Mouse (Mus musculus) inflammation-experienced regulatory T-cells (primary cell): ENCODE data around the gene Ltb4r1. TPM values are rescaled to one million over a fixed set of nuclear protein-coding genes. Genes with fewer than 3 reads are reported as not detected.

ENCODE experiments used
- polyA plus RNA-seq, 2 experiments: library from polyadenylated mRNA; unstranded; fragments of 100-300 nt; shearing (Covaris generic); gene quantifications; one replicate each; pipeline ENCODE4 v1.2.1; 2017

The Ltb4r1 gene
- polyA plus RNA-seq, result 10 to 100 TPM in 1 of 2 experiments, 1 to 10 TPM in 1; 1.2 to 10.9 TPM

DNA sequence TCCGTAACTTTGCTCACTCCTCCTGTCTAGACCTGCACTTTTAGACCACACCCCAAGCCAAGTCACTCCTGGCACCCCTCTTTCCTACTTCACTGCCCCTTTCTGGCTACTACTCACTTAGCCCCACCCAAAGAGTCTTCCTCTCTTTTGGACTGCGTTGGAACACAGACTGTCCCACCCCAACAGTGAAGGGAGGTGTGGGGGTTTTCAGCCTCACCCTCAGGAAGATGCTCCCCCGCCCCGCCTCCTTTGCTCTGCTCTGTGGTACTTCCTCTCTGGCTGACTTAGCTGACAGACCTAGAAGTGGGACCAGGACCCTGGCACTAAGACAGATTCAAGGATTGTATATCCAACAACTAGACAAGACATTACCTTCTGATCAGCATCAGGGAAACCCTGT, at the start of gene Ltb4r1:
Gene Ltb4r1, plus strand, starts transcription at position 267 of the 400 bp plus-strand sequence.

DNA sequence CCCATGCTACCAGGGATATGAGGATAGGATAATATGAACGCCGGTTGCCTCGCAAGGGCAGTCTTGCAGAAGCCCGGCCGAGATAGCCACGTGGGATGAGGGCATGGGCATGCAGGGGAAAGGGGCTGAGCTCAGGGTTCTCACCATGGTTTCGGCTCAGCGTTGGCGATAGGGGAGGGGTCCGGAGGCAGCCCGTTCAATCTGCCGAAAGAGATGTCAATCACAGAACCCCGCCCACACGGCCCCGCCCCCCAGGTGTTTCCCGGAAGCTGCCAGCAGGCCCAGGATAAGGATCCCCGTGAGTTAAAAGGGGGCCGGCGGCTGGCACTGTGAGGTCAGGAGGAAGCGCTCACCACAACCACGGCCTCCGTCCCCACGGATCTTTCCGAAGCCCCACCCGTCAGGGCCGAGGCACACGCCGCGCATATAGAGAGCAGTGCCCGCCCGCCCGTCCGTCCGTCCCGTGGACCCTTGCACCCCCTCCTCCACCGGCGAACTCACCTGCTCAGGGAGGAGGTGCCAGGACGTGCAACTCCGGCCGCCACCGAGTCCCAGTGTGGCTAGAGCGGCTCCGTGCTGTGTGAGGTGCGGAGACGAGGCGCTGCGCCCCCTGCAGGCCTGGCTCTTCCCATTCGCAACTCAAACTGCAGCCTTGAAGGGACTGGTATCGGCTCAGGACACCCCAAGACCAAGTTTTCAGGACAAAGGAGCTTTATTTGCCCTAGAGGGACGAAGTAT, 43.9 kb upstream of the Ltb4r1 start, which contains the start of gene Rabggta:
Gene Rabggta, minus strand, starts transcription at position 564 of the 738 bp plus-strand sequence.

DNA sequence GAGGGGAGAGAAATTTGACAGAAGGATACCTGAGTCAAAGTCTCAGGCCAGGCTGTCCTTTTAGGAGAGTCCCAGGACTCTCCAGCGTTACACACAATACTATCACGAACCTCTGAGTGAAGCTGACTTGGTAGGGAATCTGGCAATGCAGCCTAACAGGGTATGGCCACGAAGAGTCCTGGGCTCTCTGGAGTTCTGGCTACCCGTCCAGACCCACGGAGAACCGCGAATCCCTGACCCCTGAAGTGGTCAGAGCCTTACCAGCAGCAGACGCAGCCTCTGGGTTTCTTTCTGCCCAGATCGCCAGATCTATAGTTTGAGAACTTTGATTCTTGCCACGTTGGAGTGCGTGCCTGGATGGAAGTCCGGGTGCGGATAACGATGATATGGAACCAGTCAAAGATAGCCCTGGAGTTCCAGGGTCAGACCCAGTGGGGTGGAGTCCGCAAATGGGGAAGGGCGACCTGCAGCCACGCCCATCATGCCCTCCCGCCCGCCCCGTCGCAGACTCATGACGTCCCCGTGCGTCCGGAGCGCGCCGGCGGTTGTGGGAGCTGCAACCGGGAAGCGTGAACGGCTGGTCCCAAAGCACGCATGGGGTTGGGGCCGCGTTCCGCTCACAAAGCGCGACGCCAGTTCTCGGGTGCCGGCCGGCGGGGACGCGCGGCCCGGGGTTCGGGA, 20.4 kb upstream of the Ltb4r1 start, which contains the start of the genes Dhrs1 and Nop9:
Gene Dhrs1, minus strand, starts transcription at position 511 of the 681 bp plus-strand sequence.
Gene Nop9, plus strand, starts transcription at position 514 of the 681 bp plus-strand sequence.

DNA sequence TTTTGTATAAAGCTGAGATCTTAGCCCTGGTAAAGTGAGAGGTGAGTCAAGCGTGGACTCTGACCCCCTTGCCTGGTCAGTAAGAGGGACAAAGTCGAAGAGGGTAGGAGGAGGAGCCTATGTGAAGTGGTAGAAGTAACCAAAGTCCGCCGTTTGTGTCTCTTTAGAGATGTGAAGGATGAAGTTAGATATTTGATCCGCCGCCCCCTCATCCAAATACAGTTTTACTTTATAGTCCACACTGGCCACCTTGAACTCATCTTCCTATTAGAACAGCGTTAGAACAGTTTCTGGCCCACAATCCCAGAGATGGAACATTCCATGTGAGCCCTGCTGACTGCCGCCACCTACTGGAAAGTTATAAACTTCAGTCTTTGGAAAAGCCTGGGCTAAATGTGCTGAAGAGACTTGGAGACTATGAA, 7.4 kb upstream of the Ltb4r1 start, which contains the start of gene Cideb:
Gene Cideb, minus strand, starts transcription at position 96 of the 422 bp plus-strand sequence.

DNA sequence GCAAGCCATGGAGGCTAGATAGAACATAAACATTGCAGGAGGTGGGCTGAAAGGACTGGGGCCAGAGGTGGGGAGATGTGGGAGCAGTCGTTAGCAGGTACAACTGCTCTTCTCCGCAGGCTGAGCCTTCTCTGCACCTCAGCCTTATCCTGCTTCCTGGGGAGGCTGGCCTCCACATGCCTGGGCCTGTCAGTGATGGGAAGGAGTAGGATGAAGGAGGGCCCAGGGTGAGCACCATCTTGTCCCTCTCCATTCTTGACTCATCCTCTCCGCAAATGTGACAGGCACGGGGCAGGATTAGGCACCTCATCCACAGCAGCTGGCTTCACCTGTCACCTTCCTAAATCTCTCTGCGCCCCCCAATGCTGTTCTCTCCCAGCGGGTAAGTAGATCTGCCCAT, 4.6 kb upstream of the Ltb4r1 start, which contains the start of gene Ltb4r2:
Gene Ltb4r2, plus strand, starts transcription at position 266 of the 400 bp plus-strand sequence.

DNA sequence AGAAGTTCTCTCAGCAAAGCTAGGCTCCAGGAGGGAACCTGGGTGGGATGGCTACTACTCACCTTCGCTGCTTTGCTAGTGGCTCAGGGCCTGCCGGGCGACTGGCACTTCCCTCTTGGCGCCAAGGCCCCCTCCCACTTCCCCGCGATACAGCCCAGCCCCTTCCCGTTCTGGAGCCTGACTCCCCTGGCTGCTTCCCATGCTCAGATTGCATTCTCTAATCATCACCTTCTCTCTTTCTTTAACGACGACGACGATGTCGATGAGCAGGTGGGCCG, 18.1 kb downstream of the Ltb4r1 start, which contains the start of gene Adcy4:
Gene Adcy4, minus strand, starts transcription at position 138 of the 278 bp plus-strand sequence.

DNA sequence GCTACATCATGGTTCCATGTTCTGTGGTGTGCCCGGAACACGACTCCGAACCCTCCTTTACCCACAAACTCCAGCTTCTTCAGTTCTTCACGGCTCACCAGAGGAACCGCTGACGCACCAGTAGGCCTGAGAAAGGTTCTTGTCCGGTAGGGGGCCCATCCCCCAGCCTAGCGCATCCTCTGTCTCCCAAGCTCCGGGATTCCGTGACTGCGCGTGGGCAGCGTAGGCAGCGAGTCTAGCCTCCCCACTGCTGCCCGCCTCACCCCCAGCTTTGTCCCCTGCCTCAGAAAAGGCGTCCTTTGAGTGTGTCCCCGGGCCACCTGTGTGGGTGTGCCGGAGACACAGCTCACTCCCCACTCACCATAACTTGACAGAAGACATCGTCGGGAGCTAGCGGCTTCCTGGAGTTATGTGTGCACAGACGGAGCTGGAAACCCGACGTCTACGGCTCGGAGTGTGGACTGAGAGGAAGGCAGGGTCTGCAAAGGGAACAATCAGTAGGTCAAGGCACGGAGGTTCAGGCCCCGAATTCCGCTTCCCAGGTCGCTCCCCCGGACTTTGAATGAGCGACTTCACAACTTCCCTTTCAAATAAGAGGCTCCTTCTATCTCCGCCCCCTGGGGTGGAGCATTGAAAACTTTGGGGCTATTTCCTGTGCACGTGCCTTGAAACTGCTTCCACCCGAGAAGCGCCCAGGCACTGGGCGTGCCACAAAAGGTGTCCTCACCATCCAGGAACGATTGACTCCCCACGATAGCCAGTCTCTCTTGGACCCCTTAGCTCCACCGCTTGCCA, 22.7 kb downstream of the Ltb4r1 start, which contains the start of gene Ripk3:
Gene Ripk3, minus strand, starts transcription at position 610 of the 795 bp plus-strand sequence.

Other genes with a start within 250 kb of the Ltb4r1 start
- gene Nrl, start 241.0 kb upstream of the Ltb4r1 start, polyA plus RNA-seq, result 1 to 10 TPM in 1 of 2 experiments, under 1 TPM in 1; 0.36 to 1.6 TPM
- gene Pck2, start 225.7 kb upstream of the Ltb4r1 start, polyA plus RNA-seq, result 10 to 100 TPM; 21.5 to 51.6 TPM
- 100 to 1,000 TPM; 141 to 145 TPM for gene Dcaf11, start 206.0 kb upstream of the Ltb4r1 start, polyA plus RNA-seq
- 1 to 10 TPM; 4.4 to 6.9 TPM for gene A730061H03Rik, start 205.6 kb upstream of the Ltb4r1 start, polyA plus RNA-seq
- not detected for gene Fitm1, start 190.3 kb upstream of the Ltb4r1 start, polyA plus RNA-seq
- 1,000 to 10,000 TPM; 1,004 to 1,125 TPM for gene Psme1, start 187.8 kb upstream of the Ltb4r1 start, polyA plus RNA-seq
- gene Emc9, start 180.7 kb upstream of the Ltb4r1 start, polyA plus RNA-seq, result 10 to 100 TPM; 32.7 to 34.1 TPM
- 100 to 1,000 TPM; 686 to 830 TPM for gene Psme2, start 174.8 kb upstream of the Ltb4r1 start, polyA plus RNA-seq
- gene Rnf31, start 174.3 kb upstream of the Ltb4r1 start, polyA plus RNA-seq, result 10 to 100 TPM; 61.0 to 75.2 TPM
- gene Irf9, start 162.4 kb upstream of the Ltb4r1 start, polyA plus RNA-seq, result 100 to 1,000 TPM; 149 to 175 TPM
- 10 to 100 TPM in 1 of 2 experiments, 1 to 10 TPM in 1; 2.7 to 16.9 TPM for gene Rec8, start 147.9 kb upstream of the Ltb4r1 start, polyA plus RNA-seq
- 10 to 100 TPM; 50.2 to 65.2 TPM for gene Ipo4, start 130.0 kb upstream of the Ltb4r1 start, polyA plus RNA-seq
- gene Gm49378, start 128.1 kb upstream of the Ltb4r1 start, polyA plus RNA-seq, result 1 to 10 TPM; 1.4 to 3.0 TPM
- 10 to 100 TPM; 73.1 to 82.7 TPM for gene Tm9sf1, start 122.2 kb upstream of the Ltb4r1 start, polyA plus RNA-seq
- 1 to 10 TPM; 1.4 to 2.1 TPM for gene Tssk4, start 115.8 kb upstream of the Ltb4r1 start, polyA plus RNA-seq
- gene Mdp1, start 105.5 kb upstream of the Ltb4r1 start, polyA plus RNA-seq, result 100 to 1,000 TPM in 1 of 2 experiments, 10 to 100 TPM in 1; 97.3 to 101 TPM
- 10 to 100 TPM; 41.6 to 61.3 TPM for gene Gmpr2, start 94.0 kb upstream of the Ltb4r1 start, polyA plus RNA-seq
- 100 to 1,000 TPM; 358 to 380 TPM for gene Nedd8, start 93.8 kb upstream of the Ltb4r1 start, polyA plus RNA-seq
- 10 to 100 TPM; 57.8 to 66.2 TPM for gene Tinf2, start 84.1 kb upstream of the Ltb4r1 start, polyA plus RNA-seq
- gene Tgm1, start 52.0 kb upstream of the Ltb4r1 start, polyA plus RNA-seq, result under 1 TPM; 0.14 to 0.76 TPM
- gene Rabggta, start 43.7 kb upstream of the Ltb4r1 start, polyA plus RNA-seq, result 10 to 100 TPM; 54.5 to 89.6 TPM
- gene Dhrs1, start 20.3 kb upstream of the Ltb4r1 start, polyA plus RNA-seq, result 10 to 100 TPM; 21.9 to 45.9 TPM
- gene Nop9, start 20.3 kb upstream of the Ltb4r1 start, polyA plus RNA-seq, result 10 to 100 TPM; 45.0 to 53.1 TPM
- gene Cideb, start 7.5 kb upstream of the Ltb4r1 start, polyA plus RNA-seq, result not detected
- 1 to 10 TPM in 1 of 2 experiments, under 1 TPM in 1; 0.35 to 1.1 TPM for gene Ltb4r2, start 4.5 kb upstream of the Ltb4r1 start, polyA plus RNA-seq
- under 1 TPM; 0.04 to 0.45 TPM for gene Adcy4, start 18.1 kb downstream of the Ltb4r1 start, polyA plus RNA-seq
- 10 to 100 TPM; 62.4 to 75.6 TPM for gene Ripk3, start 22.9 kb downstream of the Ltb4r1 start, polyA plus RNA-seq
- gene Nfatc4, start 57.2 kb downstream of the Ltb4r1 start, polyA plus RNA-seq, result 1 to 10 TPM in 1 of 2 experiments, not detected in 1; 1.6 TPM
- 1 to 10 TPM in 1 of 2 experiments, under 1 TPM in 1; 0.22 to 1.5 TPM for gene Nynrin, start 88.0 kb downstream of the Ltb4r1 start, polyA plus RNA-seq
- gene Cbln3, start 118.4 kb downstream of the Ltb4r1 start, polyA plus RNA-seq, result under 1 TPM; 0.33 to 0.48 TPM
- gene Khnyn, start 119.0 kb downstream of the Ltb4r1 start, polyA plus RNA-seq, result 10 to 100 TPM; 67.6 to 78.9 TPM
- gene Sdr39u1, start 134.3 kb downstream of the Ltb4r1 start, polyA plus RNA-seq, result 10 to 100 TPM; 72.3 to 79.5 TPM
- not detected for gene Cma1, start 178.7 kb downstream of the Ltb4r1 start, polyA plus RNA-seq
- gene Cma2, start 185.0 kb downstream of the Ltb4r1 start, polyA plus RNA-seq, result not detected